Mouse (Mus musculus) bone marrow macrophage, adult 2 months (primary cell): Measurements from ENCODE around the gene Smarcc2. TPM values are rescaled to one million over a fixed set of nuclear protein-coding genes. Genes with fewer than 3 reads are reported as not detected.

ENCODE experiments used
- H3K27ac ChIP-seq: 2 replicates; pipeline ENCODE4 v1.5.1; 2012; ENCODE audit warnings: low read depth, low read length; ENCODE audit not compliant: insufficient read depth
- H3K4me1 ChIP-seq: 2 replicates; pipeline ENCODE4 v1.6.1; 2012; ENCODE audit warnings: low read length; ENCODE audit not compliant: control insufficient read depth, insufficient read depth
- H3K4me3 ChIP-seq: 2 replicates; pipeline ENCODE4 v1.5.1; 2012; ENCODE audit warnings: mild to moderate bottlenecking, low read length, moderate library complexity; ENCODE audit not compliant: insufficient read depth
- CTCF ChIP-seq: IDR thresholded peaks from 2 replicates; pipeline ENCODE4 v1.5.1; 2012; ENCODE audit warnings: low read depth, mild to moderate bottlenecking, low read length, moderate library complexity
- POLR2A ChIP-seq: IDR thresholded peaks from 2 replicates; pipeline ENCODE4 v1.6.1; 2012; ENCODE audit warnings: mild to moderate bottlenecking, low read depth, low read length, borderline replicate concordance
- polyA plus RNA-seq: library from polyadenylated mRNA; stranded (reverse); fragments of >200 nt; gene quantifications from 2 replicates; pipeline ENCODE4 v1.2.4, GENCODE M21; 2012; ENCODE audit not compliant: missing spikeins, insufficient read depth, insufficient read length

Gene Smarcc2
- polyA plus RNA-seq, 1 experiment: 105 TPM

- H3K27ac ChIP-seq: no peak overlapping the region
- TF ChIP-seq POLR2A (no peak), CTCF (no peak)
Measured at GRCm38 (mm10) chr10:128425260-128425659, 33.8 kb upstream of the Smarcc2 start.

GRCm38 (mm10) chr10:128429052-128429451, 30.0 kb upstream of the Smarcc2 start:
- no peak for TF ChIP-seq CTCF
- TF ChIP-seq POLR2A: no peak
- Histone ChIP-seq H3K4me3 (no peak overlapping the region), H3K4me1 (no peaks in the 10 kb centered on the region), H3K27ac (no peak overlapping the region)

More at GRCm38 (mm10) chr10:128425260-128425659, 33.8 kb upstream of the Smarcc2 start:
- Histone ChIP-seq H3K4me1 (peaks cover under 1% of the 10 kb centered on the region; the same call in 1 of the 2 replicates), H3K4me3 (no peak overlapping the region)

GRCm38 (mm10) chr10:128429454-128429853, 29.6 kb upstream of the Smarcc2 start:
- H3K4me1 ChIP-seq: no peaks in the 10 kb centered on the region

DNA sequence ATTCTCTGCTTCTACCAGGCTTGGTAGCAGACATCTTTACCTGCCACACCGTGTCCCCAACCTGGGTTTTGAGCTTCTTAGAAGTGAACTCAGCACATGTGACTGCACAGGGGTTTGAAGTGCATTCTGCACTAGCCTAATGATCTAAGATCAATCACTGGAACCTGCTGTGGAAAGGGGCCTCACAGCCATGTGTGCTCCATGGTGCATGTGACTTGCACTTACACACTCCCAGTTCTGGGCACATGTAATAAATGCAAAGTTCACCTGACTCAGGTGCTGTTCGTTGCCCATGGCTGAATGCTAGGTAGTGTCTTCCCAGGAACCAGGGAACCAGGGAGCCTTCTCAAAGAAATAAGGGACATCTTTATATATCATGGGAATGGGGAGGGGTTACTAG, 25.6 kb upstream of the Smarcc2 start:
- H3K4me3 ChIP-seq: no peak overlapping the region
- no peak overlapping the region for H3K27ac ChIP-seq
- TF ChIP-seq POLR2A (no peak), CTCF (no peak)
- peaks cover 3% of the 10 kb centered on the region; the same call in 1 of the 2 replicates for H3K4me1 ChIP-seq

More at GRCm38 (mm10) chr10:128429454-128429853, 29.6 kb upstream of the Smarcc2 start:
- Histone ChIP-seq H3K4me3 (no peak overlapping the region), H3K27ac (no peak overlapping the region)
- no peak for TF ChIP-seq CTCF
- no peak for TF ChIP-seq POLR2A

GRCm38 (mm10) chr10:128434681-128435080, 24.4 kb upstream of the Smarcc2 start:
- TF ChIP-seq CTCF: no peak
- TF ChIP-seq POLR2A: no peak
- Histone ChIP-seq H3K4me3 (no peak overlapping the region), H3K4me1 (peaks cover 10% of the 10 kb centered on the region), H3K27ac (no peak overlapping the region)

- no peak overlapping the region for H3K4me3 ChIP-seq
- no peak overlapping the region for H3K27ac ChIP-seq
- no peak for TF ChIP-seq CTCF
- TF ChIP-seq POLR2A: no peak
- peaks cover 11% of the 10 kb centered on the region for H3K4me1 ChIP-seq
Measured at GRCm38 (mm10) chr10:128435186-128435823, 23.7 kb upstream of the Smarcc2 start.

DNA sequence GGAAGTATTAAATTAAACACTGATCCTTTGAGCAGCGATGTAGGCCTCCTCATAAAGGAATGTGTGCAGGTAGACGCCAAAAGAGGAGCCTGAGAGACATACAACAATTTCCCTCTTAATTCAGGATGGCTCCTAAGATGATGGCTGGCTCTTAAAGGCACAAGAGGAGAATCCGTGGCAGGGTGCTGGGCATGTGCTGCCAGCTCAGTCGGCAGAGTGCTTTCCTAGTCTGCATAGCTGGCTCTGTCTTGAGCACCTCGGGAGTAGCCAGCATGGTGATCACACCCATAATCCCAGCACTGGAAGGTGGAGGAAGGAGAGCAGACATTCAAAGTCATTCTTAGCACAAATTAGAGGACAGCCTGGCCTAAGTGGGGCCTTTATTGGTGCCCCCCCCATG, 23.2 kb upstream of the Smarcc2 start:
- no peak for TF ChIP-seq POLR2A
- TF ChIP-seq CTCF: no peak
- H3K4me1 ChIP-seq: peaks cover 11% of the 10 kb centered on the region
- no peak overlapping the region for H3K4me3 ChIP-seq
- no peak overlapping the region for H3K27ac ChIP-seq

DNA sequence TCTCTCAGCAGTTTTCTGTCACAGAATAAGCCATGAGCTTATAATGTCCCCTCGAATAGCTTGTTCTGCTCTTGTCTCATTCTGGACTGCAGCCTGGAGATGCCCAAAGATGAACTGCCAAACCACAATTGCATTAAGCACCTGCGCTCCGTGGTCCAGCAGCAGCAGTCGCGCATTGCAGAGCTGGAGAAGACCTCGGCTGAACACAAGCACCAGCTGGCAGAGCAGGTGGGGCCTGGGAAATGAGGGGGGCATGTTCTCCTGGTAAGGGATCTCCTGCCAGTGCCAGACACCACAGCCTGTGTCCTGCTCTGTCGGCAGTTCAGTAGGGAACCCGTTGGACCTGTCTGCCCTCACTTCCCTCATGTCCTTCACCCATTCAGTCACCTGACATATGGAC, 22.7 kb upstream of the Smarcc2 start:
- H3K4me3 ChIP-seq: no peak overlapping the region
- TF ChIP-seq CTCF (no peak), POLR2A (no peak)
- peaks cover 11% of the 10 kb centered on the region for H3K4me1 ChIP-seq
- no peak overlapping the region for H3K27ac ChIP-seq

- Histone ChIP-seq H3K4me1 (peaks cover 11% of the 10 kb centered on the region), H3K27ac (no peak overlapping the region), H3K4me3 (no peak overlapping the region)
- TF ChIP-seq CTCF: no peak
- no peak for TF ChIP-seq POLR2A
Measured at GRCm38 (mm10) chr10:128438675-128439279, 20.3 kb upstream of the Smarcc2 start.

DNA sequence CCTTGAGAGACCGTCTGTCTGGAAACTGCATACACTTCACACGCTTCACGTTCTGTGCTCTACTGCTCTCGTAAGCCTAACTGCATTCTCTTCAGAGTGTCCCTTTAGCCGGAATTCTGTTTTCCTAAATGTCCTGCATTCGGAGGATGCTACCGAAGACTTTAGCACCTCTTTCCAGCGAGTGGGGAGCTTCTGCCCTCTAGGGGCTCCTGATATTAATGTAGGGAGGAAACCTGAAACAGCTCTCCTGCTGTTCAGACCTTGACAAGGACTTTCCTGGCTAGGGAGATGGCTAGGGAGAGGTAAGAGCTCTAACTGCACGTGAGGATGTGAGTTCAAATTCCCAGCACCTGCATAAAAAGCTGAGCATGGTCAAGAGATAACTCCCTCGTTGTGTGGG, 18.6 kb upstream of the Smarcc2 start:
- no peak overlapping the region for H3K27ac ChIP-seq

More for the DNA sequence above, 18.6 kb upstream of the Smarcc2 start:
- TF ChIP-seq CTCF (no peak), POLR2A (no peak)
- Histone ChIP-seq H3K4me1 (peaks cover 13% of the 10 kb centered on the region), H3K4me3 (no peak overlapping the region)
